Mouse (Mus musculus) erythroblast, embryonic 14.5 days (primary cell): ENCODE measurements around the gene C2.

Experiments used
- GATA1 ChIP-seq: IDR thresholded peaks from 2 replicates; pipeline ENCODE4 v1.6.1; 2012; ENCODE audit warnings: low read length, inconsistent platforms, mixed read lengths
- TAL1 ChIP-seq: IDR thresholded peaks from 3 replicates; pipeline ENCODE4 v1.6.1; 2012; ENCODE audit warnings: low read length, inconsistent platforms, mixed read lengths

DNA sequence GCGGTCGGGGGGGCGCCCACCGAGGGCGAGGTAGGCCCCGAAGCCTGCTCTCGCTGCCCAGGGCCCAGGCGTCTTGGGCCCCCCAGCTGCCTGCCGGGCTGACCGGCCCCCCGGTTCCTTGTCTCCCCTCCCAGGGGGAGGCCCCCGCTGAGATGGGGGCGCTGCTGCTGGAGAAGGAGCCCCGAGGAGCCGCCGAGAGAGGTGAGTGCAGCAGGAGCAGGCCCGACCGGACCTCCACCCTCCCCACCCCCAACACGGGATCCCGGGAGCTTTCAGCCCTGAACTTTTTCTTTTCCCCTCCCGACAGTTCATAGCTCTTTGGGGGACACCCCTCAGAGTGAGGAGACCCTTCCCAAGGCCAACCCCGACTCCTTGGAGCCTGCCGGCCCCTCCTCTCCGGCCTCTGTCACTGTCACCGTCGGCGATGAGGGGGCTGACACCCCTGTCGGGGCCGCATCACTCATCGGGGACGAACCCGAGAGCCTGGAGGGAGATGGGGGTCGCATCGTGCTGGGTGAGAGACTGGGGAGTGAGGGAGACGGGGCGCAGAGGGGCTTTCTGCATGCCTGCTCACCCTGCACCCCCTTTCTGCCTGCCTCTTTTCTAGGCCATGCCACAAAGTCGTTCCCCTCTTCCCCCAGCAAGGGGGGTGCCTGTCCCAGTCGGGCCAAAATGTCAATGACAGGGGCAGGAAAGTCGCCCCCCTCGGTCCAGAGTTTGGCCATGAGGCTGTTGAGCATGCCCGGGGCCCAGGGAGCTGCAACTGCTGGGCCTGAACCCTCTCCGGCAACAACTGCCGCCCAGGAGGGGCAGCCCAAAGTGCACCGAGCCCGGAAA, 1.2 kb upstream of the C2 start:
- no peak for TF ChIP-seq TAL1
- TF ChIP-seq GATA1 = no peak
